Mouse (Mus musculus) CH12.LX (cell line): ENCODE data around the gene Ick. TPM values are rescaled to one million over a fixed set of nuclear protein-coding genes. Genes with fewer than 3 reads are reported as not detected.

Experiments used
- DNase-seq: peaks from one replicate; pipeline ENCODE4 v3.0.0-alpha.2; 2013; ENCODE audit errors: extremely low read depth
- H3K27ac ChIP-seq: 2 replicates; pipeline ENCODE4 v1.5.1; 2012; ENCODE audit warnings: low read depth, mild to moderate bottlenecking, control low read depth, moderate library complexity; ENCODE audit not compliant: insufficient read depth
- H3K27me3 ChIP-seq: replicated peaks from 2 replicates; pipeline ENCODE3; 2012; ENCODE audit warnings: inconsistent platforms
- H3K36me3 ChIP-seq, 2 experiments: replicated peaks in 1 of 2; 2 replicates each; pipeline versions ENCODE3 to v1.6.1; 2012; ENCODE audit warnings: inconsistent platforms in 1 of 2, low read length in 1 of 2, mild to moderate bottlenecking in 1 of 2, mixed read lengths in 1 of 2, moderate library complexity in 1 of 2; ENCODE audit not compliant: control insufficient read depth in 1 of 2, insufficient read depth in 1 of 2
- H3K4me1 ChIP-seq, 2 experiments: 2 replicates each; pipeline ENCODE4 v1.6.1; 2012; ENCODE audit warnings: inconsistent platforms in 1 of 2, moderate library complexity in 1 of 2; ENCODE audit not compliant: insufficient read depth in 2 of 2, control insufficient read depth in 1 of 2
- H3K4me2 ChIP-seq: 2 replicates; pipeline ENCODE4 v1.6.1; 2012; ENCODE audit warnings: low read depth, mild to moderate bottlenecking, control low read depth; ENCODE audit not compliant: poor library complexity, insufficient read depth, severe bottlenecking
- H3K4me3 ChIP-seq, 3 experiments: fragments of 150-350 bp in 1 of 3; sonication (generic) in 1 of 3; replicated peaks in 1 of 3; 2 replicates each; pipeline versions ENCODE3 to v1.5.1; 2011 to 2012; ENCODE audit warnings: low read depth in 2 of 3, low read length in 2 of 3, mild to moderate bottlenecking in 2 of 3, moderate library complexity in 2 of 3, control low read depth in 1 of 3, improper control_type of control experiment in 1 of 3, inconsistent platforms in 1 of 3, mixed read lengths in 1 of 3; ENCODE audit not compliant: poor library complexity in 1 of 3
- H3K79me2 ChIP-seq: replicated peaks from 2 replicates; pipeline ENCODE4 v1.6.1; 2012; ENCODE audit warnings: mild to moderate bottlenecking, moderate library complexity; ENCODE audit not compliant: control insufficient read depth, poor library complexity, insufficient read depth, severe bottlenecking; ENCODE audit errors: extremely low read depth
- H3K9ac ChIP-seq: 2 replicates; pipeline ENCODE4 v1.6.1; 2012; ENCODE audit warnings: low read depth, mild to moderate bottlenecking, control low read depth, moderate library complexity; ENCODE audit not compliant: insufficient read depth
- H3K9me3 ChIP-seq: replicated peaks from 2 replicates; pipeline ENCODE3; 2012; ENCODE audit warnings: low read length, inconsistent platforms, mixed read lengths
- CHD1 ChIP-seq: IDR thresholded peaks from 2 replicates; pipeline ENCODE4 v1.6.1; 2012; ENCODE audit warnings: low read depth, low read length, improper control_type of control experiment, inconsistent platforms
- CTCF ChIP-seq, 2 experiments: IDR thresholded peaks in 1 of 2; conservative IDR thresholded peaks in 1 of 2; 2 replicates each; pipeline ENCODE4 v1.5.1; 2011 to 2012; ENCODE audit warnings: low read depth in 2 of 2, low read length in 2 of 2, improper control_type of control experiment in 1 of 2, inconsistent platforms in 1 of 2, mild to moderate bottlenecking in 1 of 2, moderate library complexity in 1 of 2
- GABPA ChIP-seq: IDR thresholded peaks from 2 replicates; pipeline ENCODE4 v1.6.1; 2012; ENCODE audit warnings: low read depth, low read length, improper control_type of control experiment, inconsistent platforms; ENCODE audit not compliant: insufficient replicate concordance
- KAT2A ChIP-seq: IDR thresholded peaks from 2 replicates; pipeline ENCODE4 v1.6.1; 2012; ENCODE audit warnings: low read length, improper control_type of control experiment, inconsistent platforms; ENCODE audit not compliant: insufficient replicate concordance
- MAFK ChIP-seq: IDR thresholded peaks from 2 replicates; pipeline ENCODE4 v1.6.1; 2011; ENCODE audit warnings: low read length, improper control_type of control experiment; ENCODE audit not compliant: insufficient replicate concordance
- MXI1 ChIP-seq: IDR thresholded peaks from 2 replicates; pipeline ENCODE4 v1.6.1; 2011; ENCODE audit warnings: mild to moderate bottlenecking, low read depth, low read length, improper control_type of control experiment
- MYC ChIP-seq: IDR thresholded peaks from 2 replicates; pipeline ENCODE4 v1.6.1; 2011; ENCODE audit warnings: low read depth, mild to moderate bottlenecking, improper control_type of control experiment, low read length
- POLR2AphosphoS2 ChIP-seq: IDR thresholded peaks from 2 replicates; pipeline ENCODE4 v1.6.1; 2011; ENCODE audit warnings: low read depth, low read length, improper control_type of control experiment
- RAD21 ChIP-seq: IDR thresholded peaks from 2 replicates; pipeline ENCODE4 v1.6.1; 2011; ENCODE audit warnings: low read depth, mild to moderate bottlenecking, low read length, improper control_type of control experiment, moderate library complexity
- SMC3 ChIP-seq: IDR thresholded peaks from 2 replicates; pipeline ENCODE4 v1.6.1; 2011; ENCODE audit warnings: low read depth, low read length, improper control_type of control experiment
- TCF12 ChIP-seq: IDR thresholded peaks from 2 replicates; pipeline ENCODE4 v1.6.1; 2014; ENCODE audit warnings: low read depth, mild to moderate bottlenecking, inconsistent platforms, low read length, improper control_type of control experiment
- ZC3H11A ChIP-seq: IDR thresholded peaks from 2 replicates; pipeline ENCODE4 v1.6.1; 2012; ENCODE audit warnings: low read depth, mild to moderate bottlenecking, inconsistent platforms, low read length, improper control_type of control experiment
- ZMIZ1 ChIP-seq: IDR thresholded peaks from 2 replicates; pipeline ENCODE4 v1.6.1; 2012; ENCODE audit warnings: low read depth, mild to moderate bottlenecking, inconsistent platforms, low read length, improper control_type of control experiment
- ZNF384 ChIP-seq: IDR thresholded peaks from 2 replicates; pipeline ENCODE4 v1.6.1; 2012; ENCODE audit warnings: low read depth, low read length, improper control_type of control experiment, inconsistent platforms
- dilution Hi-C: fragments of 300-500 bp; cut with MboI; formaldehyde crosslinking; loops from 2 replicates; pipeline ENCODE4 v1.14.3; 2020; ENCODE audit warnings: low sequenced_read_pairs; ENCODE audit not compliant: extremely low pct_unique_long_range_greater_than_20kb, extremely low pct_ligation_motif_present
- in situ Hi-C: fragments of 300-500 bp; cut with MboI; formaldehyde crosslinking; loops from 3 replicates; pipeline ENCODE4 v1.14.3; 2019; ENCODE audit warnings: low sequenced_read_pairs, low pct_ligation_motif_present, low pct_unique_long_range_greater_than_20kb, mixed read lengths
- polyA plus RNA-seq: library from polyadenylated mRNA; unstranded; fragments of >175 nt; gene quantifications from 2 replicates; pipeline ENCODE4 v1.2.1, GENCODE M21; 2012; ENCODE audit warnings: low read depth; ENCODE audit not compliant: insufficient read length
- total RNA-seq, 2 experiments: library from RNA; depleted of rRNA; stranded (reverse); fragments of 300-350 nt in 1 of 2; fragments of >200 nt in 1 of 2; gene quantifications; 2 replicates each; pipeline ENCODE4 v1.2.3; 2012 to 2014

Gene Ick
- total and polyA plus RNA-seq, 3 experiments, result 4.5 to 7.1 (median 4.8) TPM

- TF ChIP-seq RAD21, result no peak
- no peak for TF ChIP-seq MAFK
- no peak for TF ChIP-seq KAT2A
- no peak for TF ChIP-seq MXI1
- TF ChIP-seq ZC3H11A, result no peak
- no peak for TF ChIP-seq ZNF384
- no peak for TF ChIP-seq ZMIZ1
- TF ChIP-seq TCF12, result no peak
- TF ChIP-seq MYC, result no peak
- TF ChIP-seq CHD1, result no peak
- no peak for DNase-seq
- peaks cover under 1% of the 10 kb centered on the region for H3K9me3 ChIP-seq
- peaks cover 5 to 22% of the 10 kb centered on the region in 2 experiments for H3K36me3 ChIP-seq
- no peaks in the 10 kb centered on the region for H3K27me3 ChIP-seq
- peaks cover 0 to 13% of the 10 kb centered on the region in 2 experiments; a peak in 1 of 4 replicates for H3K4me1 ChIP-seq
- dilution Hi-C loops, result no loop called here
- H3K27ac ChIP-seq, result no peak overlapping the region
- H3K9ac ChIP-seq, result no peak overlapping the region
- H3K4me3 ChIP-seq, result no peak overlapping the region
- H3K79me2 ChIP-seq, result no peaks in the 10 kb centered on the region
- no peak overlapping the region for H3K4me2 ChIP-seq
- in situ Hi-C loops, result no loop called here
Measured at GRCm38 (mm10) chr9:78167453-78167969, 58.5 kb downstream of the Ick start.

GRCm38 (mm10) chr9:78168864-78169263 lies 59.9 kb downstream of the Ick start:
- Histone ChIP-seq H3K36me3 (peaks cover 5 to 21% of the 10 kb centered on the region in 2 experiments), H3K4me3 (no peak overlapping the region), H3K27me3 (no peaks in the 10 kb centered on the region), H3K9ac (no peak overlapping the region), H3K4me1 (peaks cover 0 to 9% of the 10 kb centered on the region in 2 experiments; a peak in 1 of 4 replicates), H3K27ac (no peak overlapping the region), H3K9me3 (peaks cover 3% of the 10 kb centered on the region), H3K4me2 (no peak overlapping the region), H3K79me2 (no peaks in the 10 kb centered on the region)
- no peak for DNase-seq
- in situ Hi-C loops, result no loop called here
- dilution Hi-C loops, result no loop called here
- TF ChIP-seq GABPA (no peak), MYC (no peak), MAFK (peak; percentile 57; the same call in 1 of the 2 replicates), SMC3 (peak; percentile 28; the same call in 1 of the 2 replicates), CTCF (conservative IDR thresholded peaks at IDR 0.05 in 1 of 2, IDR thresholded peaks at IDR 0.05 in 1 of 2; ENCODE audit: low read depth in 2 of 2, low read length in 2 of 2) (peak in 1 of 2 experiments; percentile 56; a peak in 2 of 4 replicates), POLR2AphosphoS2 (no peak), TCF12 (no peak), RAD21 (peak; percentile 25), CHD1 (no peak)
